Mouse (Mus musculus): Measurements from ENCODE around the gene Ces1a.
A peak's percentile ranks its signal among the peaks of the same experiment; 100 is the strongest.

Ces1a gene

DNA sequence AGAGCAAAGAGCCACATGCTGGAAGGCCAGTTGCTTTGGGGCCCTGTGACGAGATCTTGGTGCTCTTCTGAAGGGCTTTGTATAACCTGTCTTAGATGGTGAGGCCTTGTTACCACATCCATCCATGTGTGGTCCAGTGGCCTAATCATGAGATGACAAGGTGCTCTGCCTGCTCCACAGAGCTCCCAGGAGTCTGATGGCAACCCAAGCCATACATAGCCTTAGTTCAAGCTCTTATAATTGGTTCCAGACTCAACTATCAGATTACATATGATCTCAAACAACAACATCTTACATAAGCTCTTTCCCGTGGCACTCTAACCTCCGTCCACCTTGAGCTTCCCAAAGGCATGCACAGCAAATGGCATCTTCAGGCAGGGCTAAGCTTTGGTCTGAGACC, at the start of gene Ces1a:
Gene Ces1a, minus strand, starts transcription at position 101 of the 400 bp plus-strand sequence.
- DNase-seq, result no peak

DNA sequence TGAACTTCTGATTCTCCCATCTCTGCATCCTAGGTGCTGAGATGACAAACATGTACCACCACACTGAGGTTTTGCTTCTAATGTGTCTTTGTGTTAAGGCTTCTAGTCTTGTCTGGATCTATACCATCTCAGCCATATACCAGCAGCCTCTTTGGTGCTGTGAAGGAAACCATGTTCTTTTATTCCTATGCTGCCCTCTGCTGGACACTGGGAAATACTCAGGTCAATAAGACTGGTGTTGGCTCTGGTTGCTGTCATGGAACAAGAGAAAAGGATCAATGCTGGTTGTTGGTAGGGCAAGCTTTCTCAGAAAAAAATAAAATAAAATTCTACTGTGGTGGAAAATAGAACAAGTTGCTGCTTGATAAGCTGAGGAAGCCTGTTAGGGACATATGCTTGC, 47.4 kb upstream of the Ces1a start:
- DNase-seq, result peak; percentile 35 to 63

DNA sequence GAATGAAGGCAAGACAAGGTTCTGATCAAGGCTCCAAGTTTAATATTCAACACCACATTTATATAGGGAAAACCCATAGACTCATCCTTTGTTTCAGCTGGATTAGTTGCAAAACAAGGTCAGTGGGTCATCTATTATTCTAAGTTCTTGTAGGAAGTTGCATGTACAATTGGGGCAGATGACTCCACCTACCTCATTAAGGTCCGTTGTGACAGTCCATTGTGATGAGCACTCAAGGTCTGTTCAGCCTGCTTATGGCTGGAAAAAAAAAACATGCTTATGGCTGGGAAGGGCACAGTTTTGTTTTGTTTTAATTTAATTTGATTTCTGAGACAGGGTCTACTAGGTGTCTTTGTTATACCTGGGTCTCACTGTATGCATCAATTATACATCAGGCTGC, 43.3 kb upstream of the Ces1a start:
- DNase-seq, result no peak

DNA sequence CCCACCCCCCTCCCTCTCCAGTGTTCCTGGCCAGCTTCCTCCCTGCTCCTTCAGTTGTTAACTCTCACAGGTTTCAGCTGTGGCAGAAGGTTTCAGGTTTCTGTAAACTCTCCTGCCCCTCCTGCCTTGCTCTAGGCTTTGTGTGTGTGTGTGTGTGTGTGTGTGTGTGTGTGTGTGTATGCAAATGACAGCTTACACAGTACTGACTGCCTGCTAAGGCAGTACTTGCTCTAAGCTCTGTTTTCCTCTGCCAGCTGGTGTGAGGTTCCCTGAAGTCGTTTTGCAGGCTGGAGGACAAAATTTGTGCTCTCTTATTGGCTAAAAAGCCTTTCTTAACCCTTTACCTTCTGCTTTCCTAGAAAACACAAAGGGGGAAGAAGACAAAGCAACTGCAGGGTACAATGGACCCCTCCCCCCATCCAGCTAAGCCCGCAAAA, 40.7 kb upstream of the Ces1a start:
- DNase-seq, result no peak

DNA sequence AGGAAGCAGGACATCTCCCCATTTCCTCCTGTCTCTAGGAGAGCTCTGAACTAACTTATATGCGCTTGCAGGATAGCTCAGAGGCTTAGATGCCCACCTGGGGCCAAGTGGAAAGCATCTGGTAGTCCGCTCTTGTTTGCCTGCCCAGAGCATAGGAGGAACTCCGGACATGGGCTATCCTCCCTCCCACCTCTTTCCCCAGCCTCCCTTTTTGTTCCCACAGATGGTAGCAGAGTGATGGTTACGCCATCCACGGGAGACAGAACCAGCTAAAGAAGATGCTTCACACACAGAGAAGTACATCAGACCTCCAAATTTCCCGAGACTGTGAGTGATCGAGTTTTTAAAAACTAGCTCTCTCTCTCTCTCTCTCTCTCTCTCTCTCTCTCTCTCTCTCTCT, 40.2 kb upstream of the Ces1a start:
- no peak for DNase-seq

DNA sequence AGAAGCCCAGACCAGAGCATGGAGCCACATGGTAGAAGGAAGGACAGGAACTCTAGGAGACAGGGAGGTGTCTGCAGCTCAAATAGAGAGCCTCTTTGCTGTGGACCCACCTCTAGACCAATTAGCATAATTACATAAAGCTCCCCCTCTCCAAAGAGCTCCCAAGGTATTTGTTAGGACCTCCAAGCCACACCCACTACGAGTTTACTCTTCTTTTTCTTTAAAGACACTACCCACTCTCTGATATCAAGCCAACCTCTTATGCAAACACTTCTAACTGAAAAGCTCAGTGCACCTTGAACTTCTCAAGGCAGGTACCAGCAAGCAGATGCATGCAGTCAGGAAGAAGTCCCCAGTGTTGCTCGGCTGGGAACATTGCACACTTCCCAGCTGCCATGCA, 31.9 kb upstream of the Ces1a start, which contains the start of gene Ces1b:
Gene Ces1b, minus strand, starts transcription at position 131 of the 400 bp plus-strand sequence.
- DNase-seq, result no peak

DNA sequence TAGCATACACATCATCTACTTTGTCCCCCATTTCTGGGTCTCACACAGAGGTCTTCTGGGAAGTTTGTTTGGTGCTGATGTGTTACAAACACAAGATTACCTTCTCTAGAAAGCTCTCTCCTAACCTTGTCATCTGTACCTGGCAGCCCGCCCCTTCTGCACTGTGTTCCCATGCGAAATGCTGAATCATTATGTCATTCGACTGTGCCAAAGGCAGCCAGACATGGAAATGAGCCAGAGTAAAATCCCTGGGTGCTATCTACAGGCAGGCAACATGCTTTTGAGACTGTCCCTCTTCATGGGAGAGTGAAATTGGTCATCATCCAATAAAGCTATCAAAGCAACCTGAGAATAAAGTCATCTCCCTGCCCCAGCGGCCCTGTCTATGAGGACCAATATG, 27.3 kb upstream of the Ces1a start:
- peak; percentile 9 to 32 for DNase-seq

DNA sequence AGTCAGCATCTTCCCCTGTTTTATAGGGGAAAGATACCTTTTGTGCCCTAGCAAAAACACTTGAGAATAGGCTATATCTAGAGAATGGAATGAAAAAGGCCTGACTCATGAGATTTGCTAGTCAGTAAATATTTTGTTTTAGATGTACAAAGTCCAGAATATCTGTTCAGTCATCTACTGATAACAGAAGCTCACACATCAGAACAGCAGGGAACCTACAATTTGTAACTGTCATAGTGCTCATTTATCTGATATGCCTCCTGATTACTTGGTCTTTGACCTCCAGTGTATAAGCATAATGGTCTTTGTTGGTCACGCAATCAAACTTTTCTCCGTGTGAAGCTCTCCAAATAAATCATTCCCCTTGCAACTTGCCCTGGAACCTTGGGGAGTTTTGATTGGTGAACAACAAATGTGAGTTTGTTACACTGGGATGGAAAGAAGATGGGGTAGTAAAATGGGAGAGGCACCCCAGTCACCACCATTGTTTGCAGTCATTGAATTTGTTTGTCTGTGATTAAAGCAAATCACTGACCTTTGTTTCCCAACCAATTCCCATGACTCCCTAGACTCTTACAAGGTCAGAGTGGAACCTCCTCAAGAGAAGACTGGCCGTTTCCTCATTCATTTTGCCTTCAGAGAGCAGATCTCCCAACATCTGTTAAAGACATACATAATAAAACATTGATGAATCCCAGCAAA, 15.6 kb upstream of the Ces1a start:
- DNase-seq, result no peak

DNA sequence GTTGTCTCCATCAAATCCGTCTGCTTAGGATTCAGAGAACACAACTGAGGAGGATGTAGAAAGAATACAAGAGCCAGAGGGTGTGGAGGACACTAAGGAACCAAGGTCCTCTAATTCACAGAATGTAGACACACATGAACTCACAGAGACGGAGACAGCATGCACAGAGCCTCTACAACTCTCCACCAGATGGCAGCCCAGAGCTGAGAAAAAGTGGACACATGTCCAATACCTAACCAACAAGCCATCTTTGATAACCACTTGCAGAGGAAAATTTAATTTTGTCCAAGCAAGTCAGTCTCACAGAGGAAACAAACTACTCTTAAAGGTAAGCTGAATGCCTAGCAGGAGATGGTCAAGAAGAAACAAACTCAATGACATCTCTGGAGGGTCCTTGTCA, 11.2 kb upstream of the Ces1a start:
- DNase-seq, result peak; percentile 49 to 83

DNA sequence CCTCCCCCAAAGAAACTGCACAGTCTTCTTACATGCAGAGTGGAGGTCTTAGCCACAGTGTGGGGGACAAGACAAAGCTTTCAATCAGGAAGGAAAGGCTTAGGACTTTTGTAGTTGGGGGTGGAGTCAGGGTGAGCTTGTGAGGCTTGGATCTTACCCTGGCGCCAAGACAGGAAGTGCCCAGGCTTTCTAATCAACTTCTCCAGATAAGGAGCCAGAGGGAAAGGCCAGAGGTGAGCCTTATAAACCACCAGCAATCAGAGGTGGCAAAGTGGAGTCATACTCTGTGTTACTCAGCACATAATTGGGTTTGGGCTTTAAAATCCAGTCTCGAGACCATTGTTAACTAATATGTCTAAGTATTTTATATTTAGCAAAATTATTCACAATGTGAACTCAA, 7.2 kb upstream of the Ces1a start:
- no peak for DNase-seq

DNA sequence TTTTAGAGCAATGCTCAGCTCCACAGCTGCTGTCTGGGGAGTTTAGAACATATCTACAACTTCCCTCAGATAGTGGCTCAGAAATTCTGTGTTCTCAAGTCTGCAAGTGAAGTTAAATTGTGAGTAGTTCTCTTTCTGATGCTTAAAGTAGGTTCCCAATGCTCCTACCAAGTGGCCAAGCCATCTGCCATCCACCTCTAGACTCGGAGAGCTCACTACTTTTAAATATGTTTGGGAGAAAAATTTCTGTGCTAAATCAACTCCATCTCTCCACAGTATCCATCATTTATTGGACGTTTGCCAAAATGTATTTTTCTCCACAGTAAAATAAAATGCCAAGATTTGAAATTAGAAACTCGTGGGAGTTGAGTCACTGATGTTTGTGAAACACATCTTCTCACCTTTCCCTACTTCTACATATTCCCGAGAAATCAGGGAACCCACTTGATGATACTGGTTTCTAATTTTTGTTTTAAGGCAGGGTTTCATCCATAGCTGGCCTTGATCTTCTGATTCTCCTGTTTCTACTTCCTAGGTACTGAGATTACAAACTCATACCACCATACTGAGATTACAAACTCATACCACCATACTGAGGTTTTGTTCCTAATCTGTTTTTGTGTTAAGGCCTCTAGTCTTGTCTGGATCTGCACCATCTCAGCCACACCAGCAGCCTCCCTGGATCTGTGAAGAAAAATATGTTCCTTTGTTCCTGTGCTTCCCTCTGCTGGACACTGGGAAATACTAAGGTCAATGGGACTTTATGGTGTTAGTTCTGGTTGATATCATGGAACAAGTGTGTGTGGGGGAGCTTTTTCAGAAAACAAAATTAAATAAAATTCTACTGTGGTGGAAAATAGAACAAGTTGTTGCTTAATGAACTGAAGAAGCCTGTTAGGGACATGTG, 771 bp upstream of the Ces1a start:
- peak in 1 of 2 experiments; percentile 13 for DNase-seq

DNA sequence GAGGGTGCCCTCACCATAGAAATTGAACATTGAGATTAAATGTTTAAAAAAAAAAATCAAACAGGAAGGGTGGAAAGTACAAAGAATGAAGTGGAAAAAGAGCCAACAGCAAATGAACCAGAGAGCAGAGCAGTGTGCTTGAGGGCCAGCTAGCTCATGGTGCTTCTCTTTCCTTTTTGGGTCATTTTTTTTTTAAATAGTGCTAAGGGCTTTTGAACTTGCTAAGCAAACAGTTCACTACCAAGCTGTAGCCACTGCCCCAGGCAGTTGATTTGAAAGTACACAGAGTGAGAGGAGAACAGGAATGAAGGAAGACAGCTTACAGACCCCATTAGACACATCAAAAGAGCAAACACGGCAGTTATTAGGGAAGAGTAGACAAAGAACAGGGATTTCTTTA, 4.9 kb downstream of the Ces1a start:
- DNase-seq, result no peak

DNA sequence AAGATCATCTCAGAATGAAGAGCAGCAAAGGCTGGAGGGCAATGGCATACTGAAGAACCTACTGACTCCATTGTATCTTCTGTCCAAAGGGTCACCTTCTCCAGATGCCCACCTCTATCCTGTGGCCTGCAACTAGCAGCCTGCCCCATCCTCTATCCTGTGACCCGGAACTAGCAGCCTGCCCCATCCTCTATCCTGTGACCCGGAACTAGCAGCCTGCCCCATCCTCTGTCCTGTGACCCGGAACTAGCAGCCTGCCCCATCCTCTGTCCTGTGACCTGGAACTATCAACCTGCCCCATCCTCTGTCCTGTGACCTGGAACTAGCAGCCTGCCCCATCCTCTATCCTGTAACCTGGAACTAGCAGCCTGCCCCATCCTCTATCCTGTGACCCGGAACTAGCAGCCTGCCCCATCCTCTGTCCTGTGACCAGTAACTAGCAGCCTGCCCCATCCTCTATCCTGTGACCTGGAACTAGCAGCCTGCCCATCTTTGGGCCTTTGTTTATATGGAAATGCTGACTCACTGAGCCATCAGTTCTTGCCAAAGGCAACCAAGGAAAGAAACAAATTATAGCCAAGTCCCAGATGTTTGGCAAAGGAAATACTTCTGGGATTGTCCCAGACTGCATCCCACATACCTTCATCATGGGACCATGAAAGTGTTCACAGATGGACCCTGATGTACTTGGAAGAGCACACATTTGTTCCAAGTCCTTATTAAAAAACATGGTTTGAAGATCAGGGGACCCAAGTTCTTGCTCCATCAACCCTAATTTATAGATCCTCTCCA, 7.0 kb downstream of the Ces1a start:
- DNase-seq, result peak in 1 of 2 experiments; percentile 14

DNA sequence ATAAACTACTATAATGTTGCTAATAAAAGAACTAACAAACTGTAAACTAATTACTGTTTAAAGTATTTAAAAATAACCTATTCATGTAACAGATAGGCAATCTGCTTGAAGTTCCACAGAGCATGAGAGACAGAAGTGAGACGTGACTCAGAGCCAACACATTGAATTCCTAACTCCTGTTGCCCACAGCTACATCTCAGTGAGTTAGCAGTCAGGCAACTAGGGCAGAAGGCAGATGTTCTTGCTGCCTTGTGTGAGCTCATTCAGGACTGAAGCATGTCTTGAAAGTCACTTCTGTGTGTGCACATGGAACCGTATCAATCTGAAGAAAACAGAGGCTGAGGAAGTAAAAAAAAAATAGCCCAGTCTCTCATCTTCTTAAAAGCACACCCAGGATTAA, 7.7 kb downstream of the Ces1a start:
- no peak for DNase-seq

DNA sequence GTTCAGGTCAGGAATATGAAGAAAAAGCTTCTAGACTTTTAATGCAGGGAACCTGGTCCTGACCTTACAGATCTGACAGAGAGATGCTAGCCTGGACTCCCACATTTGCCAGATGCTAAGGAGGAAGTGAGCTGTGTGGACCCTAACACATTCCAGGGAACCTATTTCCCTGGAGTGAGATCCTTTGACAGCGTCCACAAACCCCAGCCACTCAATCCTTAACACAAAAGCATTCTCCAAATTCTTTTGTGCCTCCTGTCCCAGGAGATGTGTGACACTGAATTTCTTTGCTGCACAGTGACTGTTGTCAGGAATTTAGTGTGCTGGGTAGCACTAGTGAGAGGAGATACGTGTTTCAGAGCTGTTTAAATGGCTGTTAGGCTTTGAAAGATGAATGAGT, 9.2 kb downstream of the Ces1a start:
- DNase-seq, result no peak

DNA sequence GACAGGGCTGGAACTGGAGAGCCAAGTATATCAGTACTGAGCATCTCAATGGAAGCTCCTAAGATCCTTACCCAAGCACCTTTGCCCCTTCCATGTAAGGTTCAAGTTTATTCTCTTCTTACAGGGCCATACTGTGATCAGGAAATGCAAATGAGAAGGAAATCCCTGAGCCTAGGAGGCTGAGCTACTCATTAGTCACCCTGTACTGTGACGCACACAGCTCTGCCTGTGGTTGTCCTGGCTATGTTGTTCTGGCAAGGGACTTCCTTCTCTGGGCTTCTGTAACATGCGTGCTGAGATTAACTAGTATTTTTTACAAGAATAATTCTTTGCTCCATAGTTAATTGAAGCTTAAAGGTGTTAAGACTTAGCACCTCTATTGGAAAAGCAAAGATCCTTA, 17.3 kb downstream of the Ces1a start:
- no peak for DNase-seq

DNA sequence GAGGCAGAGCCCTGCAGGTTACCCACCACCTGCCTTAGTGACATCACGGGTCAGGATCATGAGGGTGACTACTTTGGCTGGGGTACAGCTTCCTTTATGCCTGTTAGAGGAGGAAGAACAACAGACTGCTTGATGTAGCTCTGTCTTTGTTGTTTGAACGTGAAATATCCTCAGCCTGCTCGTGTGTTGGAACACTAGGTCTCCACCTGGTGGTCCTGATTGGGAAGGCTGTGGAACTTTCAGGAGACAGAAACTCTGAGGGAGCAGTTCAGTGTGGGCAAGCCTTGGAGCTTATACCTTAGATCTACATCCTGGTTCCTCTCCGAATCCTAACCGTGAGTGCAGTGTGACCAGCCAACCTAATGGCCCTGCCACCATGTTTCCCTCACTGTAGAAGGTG, 26.3 kb downstream of the Ces1a start:
- DNase-seq, result no peak

DNA sequence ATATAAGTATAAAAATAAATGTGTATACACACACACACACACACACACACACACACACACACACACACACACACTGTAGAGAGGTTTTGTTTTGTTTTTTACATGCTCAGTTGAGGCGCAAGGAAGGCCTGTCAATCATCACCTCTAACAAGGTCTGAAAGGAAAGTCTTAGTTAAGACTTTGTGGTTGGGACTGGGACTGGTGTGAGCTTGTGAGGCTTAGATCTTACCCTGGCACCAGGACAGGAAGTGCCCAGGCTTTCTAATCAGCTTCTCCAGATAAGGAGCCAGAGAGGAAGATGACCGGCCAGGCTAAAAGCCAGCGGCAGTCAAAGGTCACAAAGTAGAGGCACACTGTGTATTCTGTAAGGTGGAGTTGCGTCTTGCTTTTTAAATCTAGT, 33.7 kb downstream of the Ces1a start:
- no peak for DNase-seq

DNA sequence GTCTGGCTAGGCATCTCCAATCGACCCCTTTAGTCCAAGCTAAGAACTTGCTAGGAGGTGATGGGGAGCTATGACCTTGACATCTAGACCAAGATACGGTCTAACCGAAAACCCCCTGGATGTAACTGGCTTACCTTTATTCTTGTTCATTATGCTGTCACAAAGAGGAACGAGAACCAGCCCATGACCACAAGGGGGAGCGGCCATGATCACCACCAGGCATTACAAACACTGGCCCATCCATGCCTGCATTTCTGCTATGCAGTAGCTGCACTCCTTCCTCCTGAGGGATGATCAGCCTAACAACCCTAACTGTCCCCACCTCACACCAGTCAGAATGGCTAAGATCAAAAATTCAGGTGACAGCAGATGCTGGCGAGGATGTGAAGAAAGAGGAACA, 35.8 kb downstream of the Ces1a start:
- peak in 1 of 2 experiments; percentile 40 for DNase-seq

DNA sequence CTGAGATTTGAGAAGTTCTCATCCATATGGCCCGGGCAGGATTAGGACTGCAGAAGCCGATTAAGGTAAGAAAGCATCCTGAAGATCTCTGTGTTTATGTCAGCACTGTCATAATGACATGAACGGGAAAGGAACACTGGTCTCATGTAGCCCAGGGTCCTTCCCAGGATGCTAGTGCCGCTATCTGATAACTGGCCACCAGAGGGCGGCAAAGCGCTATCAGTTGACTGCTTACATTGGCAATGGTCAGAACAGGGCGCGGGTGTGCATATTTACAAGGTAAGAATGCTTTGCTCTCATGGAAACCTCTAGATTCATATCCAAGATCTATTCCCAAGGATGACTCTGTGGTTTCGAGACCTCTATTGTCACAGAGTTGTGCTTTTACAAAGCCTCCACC, 36.6 kb downstream of the Ces1a start:
- peak; percentile 74 to 94 for DNase-seq

DNA sequence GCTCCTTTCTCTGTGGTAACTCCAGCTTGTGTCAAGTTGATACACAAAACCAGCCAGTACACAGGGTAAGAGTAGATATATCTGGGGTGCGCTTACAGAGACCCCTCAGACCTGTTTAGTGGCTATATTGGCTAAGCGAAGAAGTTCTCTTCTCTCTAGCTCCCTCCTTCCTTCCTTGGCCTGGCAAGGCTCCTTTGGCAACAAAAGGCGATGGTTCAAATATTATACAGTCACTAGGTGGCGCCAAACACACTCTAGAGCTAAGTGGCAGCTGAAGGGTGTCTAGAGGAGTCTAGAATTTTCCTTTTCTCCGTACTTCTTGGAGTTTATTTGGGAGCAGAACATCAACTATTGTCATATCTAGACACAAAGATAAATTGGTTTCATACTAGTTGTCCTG, 37.7 kb downstream of the Ces1a start:
- peak; percentile 45 to 63 for DNase-seq

DNA sequence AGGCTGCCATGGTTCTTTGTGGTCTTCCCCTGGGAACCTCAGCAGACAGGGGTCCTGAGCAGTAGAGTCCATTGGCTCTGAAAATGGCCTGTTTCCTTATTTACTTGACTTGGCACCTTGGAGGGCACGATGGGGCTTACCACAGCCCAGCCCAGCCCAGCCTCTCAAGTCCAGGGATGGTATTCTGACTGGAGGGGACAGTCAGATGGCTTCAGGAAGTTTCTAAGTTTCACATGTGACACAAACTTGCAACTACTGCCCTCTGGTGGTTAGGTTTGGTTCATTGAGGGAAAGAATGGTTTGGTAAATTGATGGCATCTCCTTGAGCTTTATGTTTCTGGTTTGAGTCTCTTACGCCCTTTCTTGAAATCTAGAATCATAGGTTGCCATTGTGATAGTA, 49.4 kb downstream of the Ces1a start:
- DNase-seq, result peak; percentile 34 to 66

DNA sequence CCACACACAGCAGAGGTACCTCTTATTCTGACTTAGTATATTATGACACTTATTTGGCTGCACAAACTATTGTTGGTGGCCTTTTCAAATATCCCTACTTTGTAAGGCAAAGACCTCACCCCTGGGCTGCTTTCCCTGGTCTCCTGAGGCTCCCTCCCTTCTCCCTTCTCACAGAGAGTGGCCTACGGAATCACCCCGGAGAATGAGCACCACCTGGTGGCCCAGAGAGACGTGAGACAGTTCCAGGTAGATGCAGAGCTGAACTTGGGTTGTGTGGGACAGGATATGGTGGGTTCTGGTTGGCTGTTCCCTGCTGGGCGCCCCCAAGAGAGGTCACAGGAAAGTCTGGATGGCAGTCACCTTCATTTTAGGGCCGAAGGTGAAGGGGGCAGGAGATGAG, 51.2 kb downstream of the Ces1a start:
- DNase-seq, result peak; percentile 27 to 80

Measured in kidney, postnatal 36 days (tissue).